Mouse (Mus musculus): ENCODE data around the gene Skp1a. TPM values are rescaled to one million over a fixed set of nuclear protein-coding genes. Genes with fewer than 3 reads are reported as not detected.

Gene Skp1a
- polyA plus RNA-seq, 1 experiment from 2014 or later: 624 TPM

GRCm38 (mm10) chr11:52223968-52224682 is 7.7 kb upstream of the Skp1a start:
- Histone ChIP-seq H3K9ac (ENCODE audit: low read depth, low read length) (0 out of 2 replicates have a peak overlapping the region, but pooled peaks have one; percentile 34), H3K9me3 (ENCODE audit: control insufficient read depth) (no peaks in the 10 kb centered on the region), H3K27ac (ENCODE audit: low read depth, low read length) (peak overlapping the region; percentile 88), H3K4me2 (replicated peaks; ENCODE audit: low read depth) (peak overlapping the region; percentile 58), H3K4me3 (ENCODE audit: low read depth, low read length) (peak overlapping the region; percentile 7; the same call in 1 of the 2 replicates), H3K36me3 (ENCODE audit: control insufficient read depth, insufficient read depth) (no peaks in the 10 kb centered on the region), H3K27me3 (replicated peaks; ENCODE audit: control insufficient read depth, insufficient read depth, low read length) (no peaks in the 10 kb centered on the region), H3K4me1 (replicated peaks; ENCODE audit: control insufficient read depth, insufficient read depth, low read length) (no peaks in the 10 kb centered on the region)
- 7% methylated on average over 19 of the region's 19 CpGs for WGBS
- TF ChIP-seq CTCF (IDR thresholded peaks at IDR 0.05; ENCODE audit: low read depth): peak; percentile 25; the same call in 1 of the 2 replicates
- peak; percentile 94 for ATAC-seq

GRCm38 (mm10) chr11:52225986-52226599 is 5.7 kb upstream of the Skp1a start:
- H3K27me3 ChIP-seq (replicated peaks; ENCODE audit: control insufficient read depth, insufficient read depth, low read length): no peaks in the 10 kb centered on the region
- H3K4me1 ChIP-seq (replicated peaks; ENCODE audit: control insufficient read depth, insufficient read depth, low read length): no peaks in the 10 kb centered on the region; the same call in 1 of the 2 replicates
- 66% methylated on average over 3 of the region's 3 CpGs for WGBS
- no peak overlapping the region for H3K9ac ChIP-seq (ENCODE audit: low read depth, low read length)
- H3K27ac ChIP-seq (ENCODE audit: low read depth, low read length): no peak overlapping the region
- ATAC-seq: no peak
- H3K9me3 ChIP-seq (ENCODE audit: control insufficient read depth): no peaks in the 10 kb centered on the region
- H3K36me3 ChIP-seq (ENCODE audit: control insufficient read depth, insufficient read depth): no peaks in the 10 kb centered on the region
- no peak overlapping the region for H3K4me3 ChIP-seq (ENCODE audit: low read depth, low read length)
- no peak overlapping the region for H3K4me2 ChIP-seq (replicated peaks; ENCODE audit: low read depth)
- peak; percentile 18; the same call in 1 of the 2 replicates for TF ChIP-seq CTCF (IDR thresholded peaks at IDR 0.05; ENCODE audit: low read depth)

- Histone ChIP-seq H3K9me3 (ENCODE audit: control insufficient read depth) (no peaks in the 10 kb centered on the region), H3K27ac (ENCODE audit: low read depth, low read length) (no peak overlapping the region), H3K4me1 (replicated peaks; ENCODE audit: control insufficient read depth, insufficient read depth, low read length) (no peaks in the 10 kb centered on the region; the same call in 1 of the 2 replicates), H3K4me2 (replicated peaks; ENCODE audit: low read depth) (no peak overlapping the region), H3K27me3 (replicated peaks; ENCODE audit: control insufficient read depth, insufficient read depth, low read length) (no peaks in the 10 kb centered on the region), H3K9ac (ENCODE audit: low read depth, low read length) (no peak overlapping the region), H3K36me3 (ENCODE audit: control insufficient read depth, insufficient read depth) (no peaks in the 10 kb centered on the region), H3K4me3 (ENCODE audit: low read depth, low read length) (no peak overlapping the region)
- TF ChIP-seq CTCF (IDR thresholded peaks at IDR 0.05; ENCODE audit: low read depth): no peak
- ATAC-seq: no peak
- 67% methylated on average over 3 of the region's 3 CpGs for WGBS
Observed at GRCm38 (mm10) chr11:52227053-52227452, 4.7 kb upstream of the Skp1a start.

- Histone ChIP-seq H3K36me3 (ENCODE audit: control insufficient read depth, insufficient read depth) (no peaks in the 10 kb centered on the region), H3K4me2 (replicated peaks; ENCODE audit: low read depth) (no peak overlapping the region), H3K4me3 (ENCODE audit: low read depth, low read length) (no peak overlapping the region), H3K9me3 (ENCODE audit: control insufficient read depth) (no peaks in the 10 kb centered on the region), H3K27ac (ENCODE audit: low read depth, low read length) (no peak overlapping the region), H3K9ac (ENCODE audit: low read depth, low read length) (no peak overlapping the region), H3K27me3 (replicated peaks; ENCODE audit: control insufficient read depth, insufficient read depth, low read length) (no peaks in the 10 kb centered on the region), H3K4me1 (replicated peaks; ENCODE audit: control insufficient read depth, insufficient read depth, low read length) (no peaks in the 10 kb centered on the region; the same call in 1 of the 2 replicates)
- WGBS: 79% methylated on average over 13 of the region's 13 CpGs
- TF ChIP-seq CTCF (IDR thresholded peaks at IDR 0.05; ENCODE audit: low read depth): no peak
- ATAC-seq: no peak
Observed at GRCm38 (mm10) chr11:52227466-52228226, 4.1 kb upstream of the Skp1a start.

GRCm38 (mm10) chr11:52228722-52229448 is 2.9 kb upstream of the Skp1a start:
- H3K27ac ChIP-seq (ENCODE audit: low read depth, low read length): no peak overlapping the region
- WGBS: 78% methylated on average over 7 of the region's 7 CpGs
- no peaks in the 10 kb centered on the region; the same call in 1 of the 2 replicates for H3K4me1 ChIP-seq (replicated peaks; ENCODE audit: control insufficient read depth, insufficient read depth, low read length)
- no peak overlapping the region for H3K4me2 ChIP-seq (replicated peaks; ENCODE audit: low read depth)
- H3K27me3 ChIP-seq (replicated peaks; ENCODE audit: control insufficient read depth, insufficient read depth, low read length): no peaks in the 10 kb centered on the region
- no peaks in the 10 kb centered on the region for H3K9me3 ChIP-seq (ENCODE audit: control insufficient read depth)
- TF ChIP-seq CTCF (IDR thresholded peaks at IDR 0.05; ENCODE audit: low read depth): no peak
- ATAC-seq: no peak
- no peaks in the 10 kb centered on the region for H3K36me3 ChIP-seq (ENCODE audit: control insufficient read depth, insufficient read depth)
- H3K4me3 ChIP-seq (ENCODE audit: low read depth, low read length): no peak overlapping the region
- no peak overlapping the region for H3K9ac ChIP-seq (ENCODE audit: low read depth, low read length)

All from intestine, postnatal 0 days (tissue).